Mouse (Mus musculus) neural tube, embryonic 10.5 days (tissue): ENCODE data around the gene Scube1.

Source experiments
- DNase-seq: peaks from one replicate; pipeline ENCODE4 v3.0.0-alpha.2; 2017; ENCODE audit warnings: low spot score; ENCODE audit errors: extremely low spot score

The Scube1 gene

GRCm38 (mm10) chr15:83567728-83568127 lies 157.1 kb downstream of the Scube1 start:
- no peak for DNase-seq

GRCm38 (mm10) chr15:83566006-83566405 lies 158.8 kb downstream of the Scube1 start:
- no peak for DNase-seq

- DNase-seq, result no peak
Observed at GRCm38 (mm10) chr15:83565434-83565833, 159.4 kb downstream of the Scube1 start.

- peak; percentile 67 for DNase-seq
Observed at GRCm38 (mm10) chr15:83563857-83564651, 160.8 kb downstream of the Scube1 start.

- DNase-seq, result no peak
Observed at GRCm38 (mm10) chr15:83563327-83563856, 161.4 kb downstream of the Scube1 start, which contains the start of the genes Tspo and Mcat. TSS of gene Tspo (plus strand) at chr15:83563592. TSS of gene Mcat (minus strand) at chr15:83563787.

GRCm38 (mm10) chr15:83562626-83563270 lies 162.1 kb downstream of the Scube1 start:
- peak; percentile 19 for DNase-seq

- DNase-seq, result no peak
Observed at GRCm38 (mm10) chr15:83560941-83561477, 163.8 kb downstream of the Scube1 start.

- peak; percentile 88 for DNase-seq
Observed at GRCm38 (mm10) chr15:83555161-83555974, 169.5 kb downstream of the Scube1 start.
